Mouse (Mus musculus) erythroblast, embryonic 14.5 days (primary cell): ENCODE measurements around the gene Anp32a. TPM values are rescaled to one million over a fixed set of nuclear protein-coding genes. Genes with fewer than 3 reads are reported as not detected.

ENCODE experiments used
- H3K27me3 ChIP-seq: 2 replicates; pipeline ENCODE4 v1.6.1; 2012; ENCODE audit warnings: inconsistent platforms; ENCODE audit not compliant: control insufficient read depth
- H3K36me3 ChIP-seq: 2 replicates; pipeline ENCODE4 v1.6.1; 2012; ENCODE audit warnings: mild to moderate bottlenecking, inconsistent platforms; ENCODE audit not compliant: control insufficient read depth
- H3K4me1 ChIP-seq: 2 replicates; pipeline ENCODE4 v1.6.1; 2012; ENCODE audit warnings: inconsistent platforms; ENCODE audit not compliant: control insufficient read depth
- H3K4me3 ChIP-seq: replicated peaks from 2 replicates; pipeline ENCODE3; 2012; ENCODE audit warnings: moderate library complexity, mild to moderate bottlenecking, inconsistent platforms
- H3K9me3 ChIP-seq: 2 replicates; pipeline ENCODE4 v1.6.1; 2012; ENCODE audit warnings: low read length, inconsistent platforms, mixed read lengths; ENCODE audit not compliant: control insufficient read depth
- GATA1 ChIP-seq: IDR thresholded peaks from 2 replicates; pipeline ENCODE4 v1.6.1; 2012; ENCODE audit warnings: low read length, inconsistent platforms, mixed read lengths
- TAL1 ChIP-seq: IDR thresholded peaks from 3 replicates; pipeline ENCODE4 v1.6.1; 2012; ENCODE audit warnings: low read length, inconsistent platforms, mixed read lengths
- polyA plus RNA-seq: library from polyadenylated mRNA; stranded (reverse); fragments of >175 nt; gene quantifications from 2 replicates; pipeline ENCODE4 v1.2.3, GENCODE M21; 2012

Anp32a gene
- 15.2 and 17.8 TPM in 2 replicates for polyA plus RNA-seq

- TF ChIP-seq TAL1 (no peak), GATA1 (no peak)
- Histone ChIP-seq H3K4me3 (peak within 1 kb of the TSS; percentile 93), H3K4me1 (peaks cover 60% of the 10 kb centered on the region), H3K36me3 (no peaks in the 10 kb centered on the region; the same call in 1 of the 2 replicates), H3K27me3 (peaks cover 21% of the 10 kb centered on the region), H3K9me3 (no peaks in the 10 kb centered on the region)
Observed at GRCm38 (mm10) chr9:62341123-62341486, at the start of gene Anp32a. TSS of gene Anp32a (plus strand) at chr9:62341293.

GRCm38 (mm10) chr9:62295006-62295698, 45.9 kb upstream of the Anp32a start:
- Histone ChIP-seq H3K4me3 (no peak overlapping the region), H3K9me3 (no peaks in the 10 kb centered on the region), H3K27me3 (no peaks in the 10 kb centered on the region), H3K36me3 (no peaks in the 10 kb centered on the region), H3K4me1 (no peaks in the 10 kb centered on the region; the same call in 1 of the 2 replicates)
- TF ChIP-seq GATA1 (no peak), TAL1 (no peak)

GRCm38 (mm10) chr9:62296891-62297290, 44.2 kb upstream of the Anp32a start:
- TF ChIP-seq TAL1, result no peak
- TF ChIP-seq GATA1, result no peak
- Histone ChIP-seq H3K27me3 (no peaks in the 10 kb centered on the region), H3K9me3 (no peaks in the 10 kb centered on the region), H3K36me3 (no peaks in the 10 kb centered on the region), H3K4me1 (no peaks in the 10 kb centered on the region; the same call in 1 of the 2 replicates), H3K4me3 (no peak overlapping the region)

- Histone ChIP-seq H3K36me3 (no peaks in the 10 kb centered on the region), H3K4me1 (no peaks in the 10 kb centered on the region), H3K9me3 (peaks cover 4% of the 10 kb centered on the region; the same call in 1 of the 2 replicates), H3K4me3 (no peak overlapping the region), H3K27me3 (peaks cover 2% of the 10 kb centered on the region; the same call in 1 of the 2 replicates)
- TF ChIP-seq TAL1 (no peak), GATA1 (no peak)
Observed at GRCm38 (mm10) chr9:62315556-62315955, 25.5 kb upstream of the Anp32a start.

GRCm38 (mm10) chr9:62318729-62319128, 22.4 kb upstream of the Anp32a start:
- peaks cover 7% of the 10 kb centered on the region for H3K9me3 ChIP-seq
- TF ChIP-seq TAL1 (no peak), GATA1 (no peak)
- H3K27me3 ChIP-seq, result peaks cover 2% of the 10 kb centered on the region; the same call in 1 of the 2 replicates
- no peak overlapping the region for H3K4me3 ChIP-seq
- no peaks in the 10 kb centered on the region for H3K4me1 ChIP-seq
- no peaks in the 10 kb centered on the region for H3K36me3 ChIP-seq

- Histone ChIP-seq H3K27me3 (peaks cover 2% of the 10 kb centered on the region; the same call in 1 of the 2 replicates), H3K4me3 (no peak overlapping the region), H3K36me3 (no peaks in the 10 kb centered on the region), H3K9me3 (peaks cover 3% of the 10 kb centered on the region; the same call in 1 of the 2 replicates), H3K4me1 (no peaks in the 10 kb centered on the region)
- TF ChIP-seq GATA1 (no peak), TAL1 (no peak)
Observed at GRCm38 (mm10) chr9:62323816-62324215, 17.3 kb upstream of the Anp32a start.

GRCm38 (mm10) chr9:62325965-62326364, 15.1 kb upstream of the Anp32a start:
- Histone ChIP-seq H3K36me3 (no peaks in the 10 kb centered on the region), H3K27me3 (no peaks in the 10 kb centered on the region; the same call in 1 of the 2 replicates), H3K4me1 (no peaks in the 10 kb centered on the region), H3K9me3 (peaks cover 5% of the 10 kb centered on the region), H3K4me3 (no peak overlapping the region)
- TF ChIP-seq TAL1 (no peak), GATA1 (no peak)

- Histone ChIP-seq H3K4me3 (no peak overlapping the region), H3K4me1 (peaks cover 8% of the 10 kb centered on the region), H3K36me3 (no peaks in the 10 kb centered on the region), H3K9me3 (no peaks in the 10 kb centered on the region), H3K27me3 (peaks cover 6% of the 10 kb centered on the region)
- TF ChIP-seq GATA1, result no peak
- no peak for TF ChIP-seq TAL1
Observed at GRCm38 (mm10) chr9:62334298-62334825, 6.7 kb upstream of the Anp32a start.

- peaks cover 14% of the 10 kb centered on the region for H3K4me1 ChIP-seq
- no peak overlapping the region for H3K4me3 ChIP-seq
- no peak for TF ChIP-seq GATA1
- TF ChIP-seq TAL1, result no peak
- peaks cover 16% of the 10 kb centered on the region for H3K27me3 ChIP-seq
- H3K9me3 ChIP-seq, result no peaks in the 10 kb centered on the region
- H3K36me3 ChIP-seq, result no peaks in the 10 kb centered on the region
Observed at GRCm38 (mm10) chr9:62335396-62335795, 5.7 kb upstream of the Anp32a start.
